Comparison of ENCODE assay signal across 8 mouse cellular contexts in the genomic region with DNA sequence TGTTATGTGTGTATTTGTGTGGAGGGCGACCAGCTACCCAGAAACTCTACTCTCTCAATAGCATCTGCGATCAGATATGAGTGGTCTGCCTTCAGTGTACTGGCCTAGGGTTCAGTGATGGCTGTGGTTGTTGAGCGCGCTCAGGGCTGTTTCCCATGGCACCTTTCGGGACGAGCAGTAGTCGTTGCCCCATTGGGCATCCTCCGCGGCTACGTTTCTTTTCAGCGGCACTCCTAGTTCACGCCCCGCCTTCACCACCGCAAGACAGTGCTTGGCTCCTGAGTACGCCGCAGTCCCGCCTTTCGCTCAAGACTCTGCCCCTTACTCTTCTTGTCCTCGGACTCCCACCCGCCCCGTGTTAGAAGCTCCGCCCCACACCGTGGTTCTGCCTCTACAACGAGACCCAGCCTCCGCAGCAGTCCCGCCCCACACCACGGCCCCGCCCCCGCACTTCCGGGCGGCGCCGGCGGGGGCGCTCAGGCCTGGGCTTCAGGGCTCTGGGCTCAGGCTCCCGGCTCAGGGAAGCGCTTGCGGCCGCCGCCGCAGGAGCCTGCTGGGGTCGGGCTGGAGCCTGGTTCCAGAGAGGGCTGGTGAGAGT. TPM values are rescaled to one million over a fixed set of nuclear protein-coding genes. Genes with fewer than 3 reads are reported as not detected.
DNase-seq lines count a peak whose midpoint lies in the region; ATAC-seq lines count a peak whose summit lies in the region.

Gene Axin1, plus strand, starts transcription at position 450 of the 598 bp plus-strand sequence.

- H3K9me3 ChIP-seq in hindbrain, embryonic 12.5 days (replicated peaks), result no peaks in the 10 kb centered on the region

- WGBS in hindbrain, embryonic 12.5 days, result under 1% methylated on average over 42 of the region's 42 CpGs

- H3K27ac ChIP-seq in hindbrain, embryonic 12.5 days, result peak within 1 kb of the TSS; percentile 93

- peak within 1 kb of the TSS; percentile 92 for H3K4me2 ChIP-seq in hindbrain, embryonic 12.5 days (replicated peaks)

- peak; percentile 95 for ATAC-seq in hindbrain, embryonic 12.5 days (ENCODE audit: low FRiP score)

- H3K27me3 ChIP-seq in hindbrain, embryonic 12.5 days, result no peaks in the 10 kb centered on the region

- H3K4me3 ChIP-seq in hindbrain, embryonic 12.5 days, result peak within 1 kb of the TSS; percentile 92

- peak; percentile 98 for DNase-seq in NIH3T3 (ENCODE audit: low read depth)
- peak; percentile 96 to 98 for DNase-seq in cerebellum, postnatal 10 days
- DNase-seq in frontal cortex, postnatal 10 days (ENCODE audit: low spot score in 2 of 2), result peak; percentile 92 to 94
- peak; percentile 87 to 94 for DNase-seq in layer of hippocampus, postnatal 14 days (ENCODE audit: low spot score in 2 of 2)
- peak; percentile 93 for DNase-seq in lung, postnatal 14 days
- DNase-seq in retina, adult 2 months (ENCODE audit: low read depth, low spot score), result peak; percentile 78
- DNase-seq in thymus, postnatal 36 days, result peak; percentile 96 to 99

- H3K4me1 ChIP-seq in hindbrain, embryonic 12.5 days, result peaks cover 21% of the 10 kb centered on the region

- H3K9ac ChIP-seq in hindbrain, embryonic 12.5 days, result peak within 1 kb of the TSS; percentile 98

- peaks cover 10% of the 10 kb centered on the region for H3K36me3 ChIP-seq in hindbrain, embryonic 12.5 days

RNA-seq across cellular contexts. Expression of gene Axin1, which starts in this region (rescaled TPM):
- 17.7 and 19.4 TPM in 2 replicates for polyA plus RNA-seq in hindbrain, embryonic 12.5 days (2016; fragmentation: Nextera tagmentation; extraction: Ambion mirVana)
- total RNA-seq in layer of hippocampus, postnatal 14 days (2021), result 10 to 100 TPM; 22.2 to 23.3 TPM

Comparison
In these comparisons a context has a peak if more than half of its experiments do, and no peak if none do; other contexts are left out.
1. Peak in every context shown above with its lines: DNase-seq, ATAC-seq, H3K4me3 ChIP-seq and H3K27ac ChIP-seq.